Mouse (Mus musculus) limb, embryonic 15.5 days (tissue): Measurements from ENCODE around the gene Gm17324. TPM values are rescaled to one million over a fixed set of nuclear protein-coding genes. Genes with fewer than 3 reads are reported as not detected.

ENCODE experiments used
- ATAC-seq: fragments of 200-750 bp; cut with Nextera tagmentation; 2 replicates; pipeline ENCODE4 v1.8.0; 2017; ENCODE audit warnings: low read depth, moderate TSS enrichment; ENCODE audit not compliant: insufficient number of reproducible peaks, low FRiP score, low TSS enrichment
- H3K27ac ChIP-seq: fragments of 300-500 bp; sonication (generic); 2 replicates; pipeline ENCODE4 v1.5.1; 2015; ENCODE audit warnings: moderate library complexity, mild to moderate bottlenecking, inconsistent platforms
- H3K27me3 ChIP-seq: fragments of 300-500 bp; sonication (generic); 2 replicates; pipeline ENCODE4 v1.6.1; 2015; ENCODE audit warnings: inconsistent platforms
- H3K36me3 ChIP-seq: fragments of 300-500 bp; sonication (generic); 2 replicates; pipeline ENCODE4 v1.6.1; 2015; ENCODE audit warnings: inconsistent platforms
- H3K4me1 ChIP-seq: fragments of 300-500 bp; sonication (generic); 2 replicates; pipeline ENCODE4 v1.6.1; 2015; ENCODE audit warnings: inconsistent platforms
- H3K4me2 ChIP-seq: fragments of 300-500 bp; sonication (generic); 2 replicates; pipeline ENCODE4 v1.6.1; 2015; ENCODE audit warnings: mild to moderate bottlenecking, inconsistent platforms
- H3K4me3 ChIP-seq: fragments of 300-500 bp; sonication (generic); 2 replicates; pipeline ENCODE4 v1.5.1; 2015; ENCODE audit warnings: mild to moderate bottlenecking, inconsistent platforms
- H3K9ac ChIP-seq: fragments of 300-500 bp; sonication (generic); 2 replicates; pipeline ENCODE4 v1.6.1; 2015; ENCODE audit warnings: inconsistent platforms
- H3K9me3 ChIP-seq: fragments of 300-500 bp; sonication (generic); 2 replicates; pipeline ENCODE4 v1.6.1; 2016; ENCODE audit warnings: inconsistent platforms
- WGBS: fragments of 180-500 bp; shearing (Covaris S2); methylation state at CpG from one replicate; pipeline ENCODE4 v1.1.7; 2015; 5-methylcytosine and 5-hydroxymethylcytosine counted together
- microRNA-seq: library from miRNA; unstranded; fragments of <30 nt; microRNA quantifications from one replicate; pipeline ENCODE4, GENCODE M21; 2016
- polyA plus RNA-seq: library from polyadenylated mRNA; unstranded; fragments of >200 nt; fragmentation: Nextera tagmentation; extraction: Ambion mirVana; gene quantifications from 2 replicates; pipeline ENCODE4 v1.2.1, GENCODE M21; 2015

Gene Gm17324
- polyA plus RNA-seq, 1 experiment from 2014 or later = 0.83 TPM

- ATAC-seq = no peak
- Histone ChIP-seq H3K36me3 (no peaks in the 10 kb centered on the region), H3K27me3 (peaks cover 14% of the 10 kb centered on the region), H3K9me3 (no peaks in the 10 kb centered on the region), H3K4me3 (no peak overlapping the region), H3K9ac (no peak overlapping the region), H3K4me1 (no peaks in the 10 kb centered on the region), H3K4me2 (no peak overlapping the region), H3K27ac (no peak overlapping the region)
- 88% methylated on average over 7 of the region's 7 CpGs for WGBS
Observed at GRCm38 (mm10) chr9:78401596-78401995, 47.0 kb downstream of the Gm17324 start.

- no peak overlapping the region for H3K4me3 ChIP-seq
- no peak overlapping the region for H3K4me2 ChIP-seq
- no peak for ATAC-seq
- H3K36me3 ChIP-seq = no peaks in the 10 kb centered on the region
- H3K4me1 ChIP-seq = peaks cover 7% of the 10 kb centered on the region
- no peaks in the 10 kb centered on the region for H3K9me3 ChIP-seq
- peaks cover 24% of the 10 kb centered on the region for H3K27me3 ChIP-seq
- WGBS = 78% methylated on average over 5 of the region's 5 CpGs
- no peak overlapping the region for H3K9ac ChIP-seq
- no peak overlapping the region for H3K27ac ChIP-seq
Observed at GRCm38 (mm10) chr9:78400570-78400969, 48.0 kb downstream of the Gm17324 start.

Small RNA genes within 50 kb of the gene (microRNA-seq; reads per million reads assigned to microRNA genes)
- not detected for gene Gm26377

Other genes with a start within 250 kb of the Gm17324 start
- 8.8 and 10.0 TPM in 2 replicates for gene Gsta1, start 218.1 kb downstream of the Gm17324 start, polyA plus RNA-seq
- gene Gm3776, start 191.7 kb downstream of the Gm17324 start, polyA plus RNA-seq = 12.5 and 12.9 TPM in 2 replicates
- 0.22 and 0.29 TPM in 2 replicates for gene Gm10639, start 158.9 kb downstream of the Gm17324 start, polyA plus RNA-seq
- gene Omt2a, start 134.0 kb downstream of the Gm17324 start, polyA plus RNA-seq = not detected in 2 replicates
- gene Omt2b, start 121.2 kb downstream of the Gm17324 start, polyA plus RNA-seq = not detected in 2 replicates
- gene Gsta2, start 93.0 kb downstream of the Gm17324 start, polyA plus RNA-seq = 15.4 and 16.8 TPM in 2 replicates
- 0.42 TPM in 1 of 2 replicates, not detected in the other for gene Dppa5a, start 80.6 kb downstream of the Gm17324 start, polyA plus RNA-seq
- gene Ooep, start 70.1 kb downstream of the Gm17324 start, polyA plus RNA-seq = 2.9 and 3.4 TPM in 2 replicates
- gene Ddx43, start 53.0 kb downstream of the Gm17324 start, polyA plus RNA-seq = 0.15 and 0.27 TPM in 2 replicates
- gene Cgas, start 5.5 kb downstream of the Gm17324 start, polyA plus RNA-seq = 2.7 and 3.4 TPM in 2 replicates
- 21.2 and 24.6 TPM in 2 replicates for gene Mto1, start 578 bp downstream of the Gm17324 start, polyA plus RNA-seq
- gene Eef1a1, start 40.4 kb upstream of the Gm17324 start, polyA plus RNA-seq = 4,450 and 5,127 TPM in 2 replicates
- 22.4 and 22.9 TPM in 2 replicates for gene Slc17a5, start 139.3 kb upstream of the Gm17324 start, polyA plus RNA-seq
- gene Cd109, start 166.8 kb upstream of the Gm17324 start, polyA plus RNA-seq = 23.3 and 24.6 TPM in 2 replicates